ENCODE assay signal across 9 mouse cellular contexts in genomic region chr7:30181308-30181707, GRCm38 (mm10). TPM values are rescaled to one million over a fixed set of nuclear protein-coding genes. Genes with fewer than 3 reads are reported as not detected.
A peak's percentile ranks its signal among the peaks of the same experiment; 100 is the strongest.
DNase-seq lines count a peak whose midpoint lies in the region; ATAC-seq and TF ChIP-seq lines count a peak whose summit lies in the region.
"Had no signal": no experiment of that assay in that cellular context is flagged by ENCODE, and none has a peak within 500 bp of the region (broad histone marks: within the 10 kb centered on the region; RNA-seq: fewer than 3 reads in every experiment).

No protein-coding gene starts in this region.

- no peak overlapping the region for H3K9ac ChIP-seq in forebrain, embryonic 11.5 days (ENCODE audit: low read length)
- H3K9ac ChIP-seq in hindbrain, embryonic 13.5 days = 0 out of 2 replicates have a peak overlapping the region, but pooled peaks have one; percentile 3
- H3K9ac ChIP-seq: liver, embryonic 15.5 days had no signal

- H3K27me3 ChIP-seq in forebrain, embryonic 11.5 days (ENCODE audit: control insufficient read depth, insufficient read depth, low read length) = no peaks in the 10 kb centered on the region
- H3K27me3 ChIP-seq in hindbrain, embryonic 13.5 days = no peaks in the 10 kb centered on the region
- H3K27me3 ChIP-seq: liver, embryonic 15.5 days had no signal

- H3K4me3 ChIP-seq in forebrain, embryonic 11.5 days (ENCODE audit: low read depth, low read length) = no peak overlapping the region
- H3K4me3 ChIP-seq in hindbrain, embryonic 13.5 days = no peak overlapping the region
- H3K4me3 ChIP-seq: liver, embryonic 15.5 days had no signal

- WGBS in forebrain, embryonic 11.5 days = 4% methylated on average over 4 of the region's 4 CpGs
- 5% methylated on average over 4 of the region's 4 CpGs for WGBS in hindbrain, embryonic 13.5 days

- no peaks in the 10 kb centered on the region for H3K9me3 ChIP-seq in forebrain, embryonic 11.5 days (ENCODE audit: control insufficient read depth, low read length)
- H3K9me3 ChIP-seq in hindbrain, embryonic 13.5 days = no peaks in the 10 kb centered on the region
- H3K9me3 ChIP-seq: liver, embryonic 15.5 days had no signal

- H3K27ac ChIP-seq in forebrain, embryonic 11.5 days (ENCODE audit: low read depth, low read length) = no peak overlapping the region
- H3K27ac ChIP-seq in hindbrain, embryonic 13.5 days = peak overlapping the region; percentile 40; the same call in 1 of the 2 replicates
- H3K27ac ChIP-seq: liver, embryonic 15.5 days had no signal

- TF ChIP-seq POLR2A in brain, embryonic 14.5 days (IDR thresholded peaks at IDR 0.05; ENCODE audit: borderline replicate concordance, extremely low read depth, insufficient read depth, insufficient read length, poor library complexity, severe bottlenecking) = no peak

- peak; percentile 85 for TF ChIP-seq CTCF in brain, embryonic 14.5 days (IDR thresholded peaks at IDR 0.05; ENCODE audit: borderline replicate concordance, extremely low read depth, insufficient read depth, insufficient read length)

- no peak overlapping the region for H3K4me2 ChIP-seq in forebrain, embryonic 11.5 days (ENCODE audit: low read depth, low read length, severe bottlenecking)
- H3K4me2 ChIP-seq in hindbrain, embryonic 13.5 days = no peak overlapping the region
- H3K4me2 ChIP-seq: liver, embryonic 15.5 days had no signal

- peaks cover 4% of the 10 kb centered on the region; the same call in 1 of the 2 replicates for H3K4me1 ChIP-seq in forebrain, embryonic 11.5 days (replicated peaks; ENCODE audit: control insufficient read depth, insufficient read depth, low read length)
- peaks cover 11% of the 10 kb centered on the region for H3K4me1 ChIP-seq in hindbrain, embryonic 13.5 days (replicated peaks)

- peak; percentile 82 for DNase-seq in gastrocnemius, adult 18-20 months (ENCODE audit: low spot score)
- DNase-seq in gastrocnemius, postnatal 25 days = no peak
- DNase-seq in brain, embryonic 14.5 days (ENCODE audit: low read depth) = peak; percentile 87
- DNase-seq in forebrain, embryonic 11.5 days (ENCODE audit: low spot score) = peak; percentile 85
- DNase-seq in left cerebral cortex, adult 11 months (ENCODE audit: low spot score) = peak; percentile 64
- peak; percentile 84 for DNase-seq in mesoderm, embryonic 11.5 days (ENCODE audit: low read depth, low spot score)
- DNase-seq in right cerebral cortex, postnatal 4 days = peak; percentile 71

- peaks cover 4% of the 10 kb centered on the region; the same call in 1 of the 2 replicates for H3K36me3 ChIP-seq in forebrain, embryonic 11.5 days (ENCODE audit: control insufficient read depth, insufficient read depth, low read length)
- H3K36me3 ChIP-seq in hindbrain, embryonic 13.5 days = peaks cover 42% of the 10 kb centered on the region

- ATAC-seq in forebrain, embryonic 11.5 days (replicated peaks; ENCODE audit: low FRiP score) = 0 out of 2 replicates have a peak, but pooled peaks have one; percentile 24
- peak; percentile 36; the same call in 1 of the 2 replicates for ATAC-seq in hindbrain, embryonic 13.5 days (ENCODE audit: low FRiP score)

RNA-seq across cellular contexts. Expression of gene Cox7a1, which starts 2.6 kb away (rescaled TPM):
- 100 to 1,000 TPM; 938 to 989 TPM for total RNA-seq in gastrocnemius, adult 18-20 months (2021)
- total RNA-seq in gastrocnemius, postnatal 25 days (2021) = 1,000 to 10,000 TPM; 1,093 to 1,260 TPM
- 2.1 and 2.2 TPM in 2 replicates for polyA plus RNA-seq in brain, embryonic 14.5 days (2012; rRNA removed)
- polyA plus RNA-seq in forebrain, embryonic 11.5 days (2014; fragmentation: Nextera tagmentation; extraction: Ambion mirVana) = 3.5 and 3.9 TPM in 2 replicates
- 4.5 and 8.0 TPM in 2 replicates for polyA plus RNA-seq in hindbrain, embryonic 13.5 days (2015; fragmentation: Nextera tagmentation; extraction: Ambion mirVana)

RNA-seq across cellular contexts. Expression of gene Zfp146, which starts 11.8 kb away (rescaled TPM):
- 10 to 100 TPM; 24.7 to 28.7 TPM for total RNA-seq in gastrocnemius, adult 18-20 months (2021)
- 10 to 100 TPM; 21.4 to 28.0 TPM for total RNA-seq in gastrocnemius, postnatal 25 days (2021)
- polyA plus RNA-seq in brain, embryonic 14.5 days (2012; rRNA removed) = 73.1 and 78.5 TPM in 2 replicates
- polyA plus RNA-seq in forebrain, embryonic 11.5 days (2014; fragmentation: Nextera tagmentation; extraction: Ambion mirVana) = 14.0 and 15.5 TPM in 2 replicates
- polyA plus RNA-seq in hindbrain, embryonic 13.5 days (2015; fragmentation: Nextera tagmentation; extraction: Ambion mirVana) = 17.5 and 18.6 TPM in 2 replicates

RNA-seq across cellular contexts. Expression of gene Capns1, which starts 17.3 kb away (rescaled TPM):
- 100 to 1,000 TPM; 198 to 205 TPM for total RNA-seq in gastrocnemius, adult 18-20 months (2021)
- total RNA-seq in gastrocnemius, postnatal 25 days (2021) = 100 to 1,000 TPM; 201 to 255 TPM
- 298 and 304 TPM in 2 replicates for polyA plus RNA-seq in brain, embryonic 14.5 days (2012; rRNA removed)
- polyA plus RNA-seq in forebrain, embryonic 11.5 days (2014; fragmentation: Nextera tagmentation; extraction: Ambion mirVana) = 39.7 and 47.7 TPM in 2 replicates
- 68.1 and 78.1 TPM in 2 replicates for polyA plus RNA-seq in hindbrain, embryonic 13.5 days (2015; fragmentation: Nextera tagmentation; extraction: Ambion mirVana)

RNA-seq across cellular contexts. Expression of gene Polr2i, which starts 50.4 kb away (rescaled TPM):
- 10 to 100 TPM; 57.1 to 57.7 TPM for total RNA-seq in gastrocnemius, adult 18-20 months (2021)
- 10 to 100 TPM; 50.8 to 58.9 TPM for total RNA-seq in gastrocnemius, postnatal 25 days (2021)
- 245 and 362 TPM in 2 replicates for polyA plus RNA-seq in brain, embryonic 14.5 days (2012; rRNA removed)
- polyA plus RNA-seq in forebrain, embryonic 11.5 days (2014; fragmentation: Nextera tagmentation; extraction: Ambion mirVana) = 166 and 167 TPM in 2 replicates
- polyA plus RNA-seq in hindbrain, embryonic 13.5 days (2015; fragmentation: Nextera tagmentation; extraction: Ambion mirVana) = 174 and 175 TPM in 2 replicates

RNA-seq across cellular contexts. Expression of gene Tbcb, which starts 50.8 kb away (rescaled TPM):
- 10 to 100 TPM; 29.6 to 31.9 TPM for total RNA-seq in gastrocnemius, adult 18-20 months (2021)
- 10 to 100 TPM; 25.0 to 25.9 TPM for total RNA-seq in gastrocnemius, postnatal 25 days (2021)
- 177 and 180 TPM in 2 replicates for polyA plus RNA-seq in brain, embryonic 14.5 days (2012; rRNA removed)
- polyA plus RNA-seq in forebrain, embryonic 11.5 days (2014; fragmentation: Nextera tagmentation; extraction: Ambion mirVana) = 235 and 270 TPM in 2 replicates
- 383 and 390 TPM in 2 replicates for polyA plus RNA-seq in hindbrain, embryonic 13.5 days (2015; fragmentation: Nextera tagmentation; extraction: Ambion mirVana)
